In genomic region chr8:127499720-127500114, GRCm38 (mm10) we compare ENCODE assay signal across 9 mouse cellular contexts.
DNase-seq lines count a peak whose midpoint lies in the region; ATAC-seq and TF ChIP-seq lines count a peak whose summit lies in the region.
"Had no signal": no experiment of that assay in that cellular context is flagged by ENCODE, and none has a peak within 500 bp of the region (broad histone marks: within the 10 kb centered on the region; RNA-seq: fewer than 3 reads in every experiment).

No protein-coding gene starts in this region.

- no peak overlapping the region for H3K4me3 ChIP-seq in lung, embryonic 14.5 days (ENCODE audit: low read depth, low read length)
- H3K4me3 ChIP-seq in forebrain, embryonic 10.5 days, result no peak overlapping the region
- H3K4me3 ChIP-seq in intestine, embryonic 14.5 days (ENCODE audit: low read depth, low read length), result peak overlapping the region; percentile 10; the same call in 1 of the 2 replicates
- H3K4me3 ChIP-seq in neural tube, embryonic 12.5 days, result no peak overlapping the region
- H3K4me3 ChIP-seq: limb, embryonic 15.5 days had no signal

- no peak for DNase-seq in lung, embryonic 14.5 days
- no peak for DNase-seq in lung, postnatal 14 days
- DNase-seq in forebrain, embryonic 10.5 days (ENCODE audit: extremely low spot score, low spot score), result no peak
- DNase-seq in intestine, embryonic 14.5 days (ENCODE audit: low spot score), result no peak
- DNase-seq in embryo, embryonic 9.5 days (ENCODE audit: extremely low spot score), result no peak
- DNase-seq in urinary bladder, postnatal 4 days (ENCODE audit: low spot score in 2 of 2), result no peak
- DNase-seq in right cerebral cortex, postnatal 14 days, result no peak

- peak overlapping the region; percentile 38 for H3K4me2 ChIP-seq in lung, embryonic 14.5 days
- peak overlapping the region; percentile 42 for H3K4me2 ChIP-seq in intestine, embryonic 14.5 days (ENCODE audit: low read length)
- H3K4me2 ChIP-seq in neural tube, embryonic 12.5 days (replicated peaks), result peak overlapping the region; percentile 18; the same call in 1 of the 2 replicates
- H3K4me2 ChIP-seq: limb, embryonic 15.5 days had no signal

- TF ChIP-seq CTCF in lung, embryonic 14.5 days (IDR thresholded peaks at IDR 0.05; ENCODE audit: low read depth), result no peak

- H3K4me1 ChIP-seq in lung, embryonic 14.5 days (ENCODE audit: insufficient read depth), result no peaks in the 10 kb centered on the region
- peaks cover 52% of the 10 kb centered on the region for H3K4me1 ChIP-seq in forebrain, embryonic 10.5 days
- H3K4me1 ChIP-seq in intestine, embryonic 14.5 days (replicated peaks; ENCODE audit: control insufficient read depth, insufficient read depth, low read length), result peaks cover 8% of the 10 kb centered on the region; the same call in 1 of the 2 replicates
- H3K4me1 ChIP-seq in neural tube, embryonic 12.5 days, result peaks cover 20% of the 10 kb centered on the region

- 58% methylated on average over 13 of the region's 13 CpGs for WGBS in lung, embryonic 14.5 days
- WGBS in forebrain, embryonic 10.5 days, result 80% methylated on average over 13 of the region's 13 CpGs
- WGBS in intestine, embryonic 14.5 days, result 42% methylated on average over 13 of the region's 13 CpGs
- 66% methylated on average over 13 of the region's 13 CpGs for WGBS in neural tube, embryonic 12.5 days

- H3K9ac ChIP-seq in lung, embryonic 14.5 days, result no peak overlapping the region
- H3K9ac ChIP-seq in intestine, embryonic 14.5 days (ENCODE audit: low read length), result no peak overlapping the region
- no peak overlapping the region for H3K9ac ChIP-seq in neural tube, embryonic 12.5 days
- H3K9ac ChIP-seq: limb, embryonic 15.5 days had no signal

- H3K27ac ChIP-seq in lung, embryonic 14.5 days (ENCODE audit: low read depth), result no peak overlapping the region
- peak overlapping the region; percentile 71 for H3K27ac ChIP-seq in forebrain, embryonic 10.5 days
- 0 out of 2 replicates have a peak overlapping the region, but pooled peaks have one; percentile 43 for H3K27ac ChIP-seq in intestine, embryonic 14.5 days (ENCODE audit: low read depth)
- peak overlapping the region; percentile 21; the same call in 1 of the 2 replicates for H3K27ac ChIP-seq in neural tube, embryonic 12.5 days
- H3K27ac ChIP-seq: limb, embryonic 15.5 days had no signal

- no peaks in the 10 kb centered on the region for H3K27me3 ChIP-seq in lung, embryonic 14.5 days (ENCODE audit: insufficient read depth, low read length)
- no peaks in the 10 kb centered on the region for H3K27me3 ChIP-seq in forebrain, embryonic 10.5 days (ENCODE audit: poor library complexity, severe bottlenecking)
- H3K27me3 ChIP-seq in intestine, embryonic 14.5 days (replicated peaks; ENCODE audit: control insufficient read depth, insufficient read depth, low read length), result no peaks in the 10 kb centered on the region
- no peaks in the 10 kb centered on the region for H3K27me3 ChIP-seq in neural tube, embryonic 12.5 days (replicated peaks)
- H3K27me3 ChIP-seq: limb, embryonic 15.5 days had no signal

- H3K36me3 ChIP-seq in lung, embryonic 14.5 days (ENCODE audit: insufficient read depth), result no peaks in the 10 kb centered on the region
- no peaks in the 10 kb centered on the region for H3K36me3 ChIP-seq in forebrain, embryonic 10.5 days (replicated peaks)
- no peaks in the 10 kb centered on the region for H3K36me3 ChIP-seq in intestine, embryonic 14.5 days (ENCODE audit: control insufficient read depth, insufficient read depth, low read length)
- H3K36me3 ChIP-seq in neural tube, embryonic 12.5 days, result no peaks in the 10 kb centered on the region
- H3K36me3 ChIP-seq: limb, embryonic 15.5 days had no signal

- no peaks in the 10 kb centered on the region for H3K9me3 ChIP-seq in lung, embryonic 14.5 days (ENCODE audit: low read depth, low read length)
- H3K9me3 ChIP-seq in forebrain, embryonic 10.5 days, result no peaks in the 10 kb centered on the region
- H3K9me3 ChIP-seq in intestine, embryonic 14.5 days (ENCODE audit: control insufficient read depth, low read length), result no peaks in the 10 kb centered on the region
- H3K9me3 ChIP-seq in neural tube, embryonic 12.5 days, result no peaks in the 10 kb centered on the region
- H3K9me3 ChIP-seq: limb, embryonic 15.5 days had no signal

- ATAC-seq in lung, embryonic 14.5 days (ENCODE audit: insufficient read depth), result no peak
- ATAC-seq in intestine, embryonic 14.5 days (replicated peaks; ENCODE audit: low FRiP score, low TSS enrichment, low read depth), result no peak
- no peak for ATAC-seq in neural tube, embryonic 12.5 days (ENCODE audit: low FRiP score, low read depth)
